Mouse (Mus musculus) heart, embryonic 15.5 days (tissue): Measurements from ENCODE around the gene Aim2. TPM values are rescaled to one million over a fixed set of nuclear protein-coding genes. Genes with fewer than 3 reads are reported as not detected.
"Not testable (repeated sequence)": the region's sequence is repeated elsewhere in the genome, so short reads cannot be mapped to it uniquely, and the experiment has no call there.

Source experiments
- ATAC-seq: fragments of 200-750 bp; cut with Nextera tagmentation; replicated peaks from 2 replicates; pipeline ENCODE4 v1.8.0; 2017; ENCODE audit warnings: low read depth, moderate TSS enrichment; ENCODE audit not compliant: insufficient number of reproducible peaks, insufficient read depth, low FRiP score
- H3K27ac ChIP-seq: fragments of 300-500 bp; sonication (generic); 2 replicates; pipeline ENCODE4 v1.5.1; 2015; ENCODE audit warnings: mild to moderate bottlenecking, inconsistent platforms
- H3K27me3 ChIP-seq: fragments of 300-500 bp; sonication (generic); 2 replicates; pipeline ENCODE4 v1.6.1; 2015; ENCODE audit warnings: inconsistent platforms
- H3K36me3 ChIP-seq: fragments of 300-500 bp; sonication (generic); 2 replicates; pipeline ENCODE4 v1.6.1; 2015; ENCODE audit warnings: mild to moderate bottlenecking, inconsistent platforms
- H3K4me1 ChIP-seq: fragments of 300-500 bp; sonication (generic); replicated peaks from 2 replicates; pipeline ENCODE4 v1.6.1; 2015; ENCODE audit warnings: inconsistent platforms
- H3K4me2 ChIP-seq: fragments of 300-500 bp; sonication (generic); 2 replicates; pipeline ENCODE4 v1.6.1; 2015; ENCODE audit warnings: inconsistent platforms, mild to moderate bottlenecking, moderate library complexity
- H3K4me3 ChIP-seq: fragments of 300-500 bp; sonication (generic); 2 replicates; pipeline ENCODE4 v1.5.1; 2015; ENCODE audit warnings: mild to moderate bottlenecking, inconsistent platforms
- H3K9ac ChIP-seq: fragments of 300-500 bp; sonication (generic); 2 replicates; pipeline ENCODE4 v1.6.1; 2015; ENCODE audit warnings: mild to moderate bottlenecking, inconsistent platforms
- H3K9me3 ChIP-seq: fragments of 300-500 bp; sonication (generic); replicated peaks from 2 replicates; pipeline ENCODE4 v1.6.1; 2016; ENCODE audit warnings: inconsistent platforms
- WGBS: fragments of 180-500 bp; shearing (Covaris S2); methylation state at CpG from one replicate; pipeline ENCODE4 v1.1.7; 2015; ENCODE audit warnings: mixed read lengths; 5-methylcytosine and 5-hydroxymethylcytosine counted together
- polyA plus RNA-seq: library from polyadenylated mRNA; unstranded; fragments of >200 nt; fragmentation: Nextera tagmentation; extraction: Ambion mirVana; gene quantifications from 2 replicates; pipeline ENCODE4 v1.2.1, GENCODE M21; 2015

Aim2 gene
- polyA plus RNA-seq: 1.1 and 2.7 TPM in 2 replicates

DNA sequence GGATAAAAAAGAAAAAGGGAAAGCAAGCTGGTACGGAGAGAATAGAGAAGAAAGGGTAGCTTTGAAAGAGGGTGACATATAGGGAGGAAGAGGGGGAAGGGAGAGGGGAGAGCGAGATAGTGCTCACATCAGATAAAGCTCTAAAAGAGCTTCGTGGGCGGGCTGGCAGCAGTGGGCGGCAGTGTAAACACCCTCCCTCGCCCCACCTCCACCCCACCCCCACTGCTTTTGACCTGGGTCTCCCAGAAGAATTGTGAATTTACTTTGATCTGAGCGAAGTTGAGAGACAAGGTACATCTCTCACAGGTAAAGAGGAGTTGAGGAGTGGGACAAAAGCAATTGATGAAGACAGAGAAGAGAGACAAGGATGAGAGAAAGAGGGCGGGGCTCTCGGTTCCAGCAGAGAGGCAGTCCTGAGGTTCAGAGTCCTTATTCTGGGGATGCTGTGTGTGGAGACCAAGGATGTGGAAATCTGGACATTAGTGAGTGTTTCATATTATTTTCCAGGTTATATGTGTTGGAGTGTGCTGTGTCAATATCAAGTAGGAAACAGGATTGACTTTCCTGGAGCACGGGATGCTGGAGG, at the start of gene Aim2:
Aim2 (plus strand) TSS at position 508 of the 586 bp plus-strand sequence.
- WGBS: 12% methylated on average over 10 of the region's 10 CpGs
- H3K4me3 ChIP-seq: peak within 1 kb of the TSS; percentile 36
- no peak for ATAC-seq
- H3K36me3 ChIP-seq: no peaks in the 10 kb centered on the region
- H3K9me3 ChIP-seq: no peaks in the 10 kb centered on the region
- H3K9ac ChIP-seq: no peak within 1 kb of the TSS
- peaks cover 11% of the 10 kb centered on the region for H3K4me1 ChIP-seq
- H3K4me2 ChIP-seq: peak within 1 kb of the TSS; percentile 60
- H3K27me3 ChIP-seq: no peaks in the 10 kb centered on the region
- no peak within 1 kb of the TSS for H3K27ac ChIP-seq

- H3K4me3 ChIP-seq, ATAC-seq: not testable (repeated sequence)
- WGBS: 39% methylated on average over 3 of the region's 3 CpGs
These were observed 47.9 kb upstream of the Aim2 start for GRCm38 (mm10) chr1:173302795-173303194.

GRCm38 (mm10) chr1:173313535-173314050, 37.1 kb upstream of the Aim2 start:
- H3K27me3 ChIP-seq, H3K4me1 ChIP-seq, H3K4me3 ChIP-seq, H3K9ac ChIP-seq, H3K36me3 ChIP-seq, H3K9me3 ChIP-seq, H3K27ac ChIP-seq, ATAC-seq, H3K4me2 ChIP-seq: not testable (repeated sequence)
- WGBS: 62% methylated on average over 7 of the region's 7 CpGs

More at GRCm38 (mm10) chr1:173302795-173303194, 47.9 kb upstream of the Aim2 start:
- not testable (repeated sequence) for H3K27me3 ChIP-seq, H3K36me3 ChIP-seq, H3K4me1 ChIP-seq, H3K4me2 ChIP-seq, H3K9ac ChIP-seq, H3K9me3 ChIP-seq, H3K27ac ChIP-seq

DNA sequence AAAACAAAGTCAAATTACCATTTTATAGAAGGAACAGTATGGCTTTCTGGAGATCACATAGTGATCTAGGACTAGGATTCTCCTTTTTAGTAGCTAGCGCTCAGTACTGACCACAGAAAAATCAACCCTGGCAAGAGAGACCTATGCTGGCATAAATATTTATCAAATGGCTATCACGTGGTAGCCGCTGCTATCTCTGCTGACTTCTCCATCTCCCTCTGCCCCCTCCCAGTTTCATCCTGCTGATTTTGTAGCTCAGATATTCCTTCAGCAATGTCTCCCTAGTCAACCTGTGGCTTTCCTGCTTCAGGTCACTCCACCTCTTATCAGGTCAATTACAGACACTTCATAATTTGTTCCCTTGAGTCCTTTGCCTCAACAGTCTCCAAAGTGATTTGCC, 35.0 kb upstream of the Aim2 start:
- 68% methylated on average over 3 of the region's 3 CpGs for WGBS
- no peaks in the 10 kb centered on the region for H3K27me3 ChIP-seq
- H3K4me2 ChIP-seq: no peak overlapping the region
- H3K9ac ChIP-seq: no peak overlapping the region
- H3K9me3 ChIP-seq: no peaks in the 10 kb centered on the region
- H3K27ac ChIP-seq: no peak overlapping the region
- H3K36me3 ChIP-seq: no peaks in the 10 kb centered on the region
- H3K4me3 ChIP-seq: no peak overlapping the region
- ATAC-seq: no peak
- H3K4me1 ChIP-seq: no peaks in the 10 kb centered on the region

- H3K27ac ChIP-seq: no peak overlapping the region
- no peaks in the 10 kb centered on the region for H3K36me3 ChIP-seq
- H3K4me2 ChIP-seq: no peak overlapping the region
- no peak overlapping the region for H3K4me3 ChIP-seq
- no peak for ATAC-seq
- H3K9ac ChIP-seq: no peak overlapping the region
- H3K9me3 ChIP-seq: no peaks in the 10 kb centered on the region
- 70% methylated on average over 2 of the region's 2 CpGs for WGBS
- no peaks in the 10 kb centered on the region for H3K4me1 ChIP-seq
- no peaks in the 10 kb centered on the region for H3K27me3 ChIP-seq
These were observed 32.7 kb upstream of the Aim2 start for GRCm38 (mm10) chr1:173317925-173318477.

DNA sequence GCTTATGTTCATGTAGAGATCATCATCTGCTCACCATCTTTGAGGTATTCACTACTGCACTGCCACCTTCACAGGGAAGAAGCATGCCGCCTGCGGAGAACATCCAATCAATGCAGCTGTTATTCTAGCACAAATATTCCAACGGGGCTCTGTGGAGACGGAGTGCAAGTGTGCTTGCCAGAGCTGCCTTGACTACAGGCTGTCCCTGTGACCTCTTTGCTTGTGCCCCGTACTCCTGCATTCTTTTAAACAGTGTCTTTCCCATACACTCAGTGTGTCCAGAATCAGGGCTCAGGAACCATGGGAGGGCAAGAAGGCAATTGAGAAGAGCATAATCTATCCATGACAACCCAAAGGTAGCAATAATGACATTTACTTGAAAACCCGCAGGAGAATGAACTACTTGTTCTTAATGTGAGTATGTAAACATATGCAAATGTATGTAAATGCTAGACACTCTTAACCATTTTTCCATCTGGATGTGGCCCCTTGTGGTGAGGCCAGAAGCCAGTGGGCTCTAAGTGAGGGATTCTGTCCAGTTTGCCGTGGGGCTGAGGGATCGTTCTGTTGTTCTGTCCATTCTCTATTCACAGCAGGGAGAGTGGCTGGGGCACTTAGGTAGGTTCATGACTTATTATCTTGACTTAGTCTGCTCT, 29.0 kb upstream of the Aim2 start:
- H3K9me3 ChIP-seq: no peaks in the 10 kb centered on the region
- no peak overlapping the region for H3K27ac ChIP-seq
- H3K4me3 ChIP-seq: no peak overlapping the region
- no peak for ATAC-seq
- no peak overlapping the region for H3K9ac ChIP-seq
- H3K27me3 ChIP-seq: no peaks in the 10 kb centered on the region
- 73% methylated on average over 8 of the region's 8 CpGs for whole genome bisulfite sequencing
- H3K4me1 ChIP-seq: no peaks in the 10 kb centered on the region
- H3K36me3 ChIP-seq: no peaks in the 10 kb centered on the region
- no peak overlapping the region for H3K4me2 ChIP-seq

DNA sequence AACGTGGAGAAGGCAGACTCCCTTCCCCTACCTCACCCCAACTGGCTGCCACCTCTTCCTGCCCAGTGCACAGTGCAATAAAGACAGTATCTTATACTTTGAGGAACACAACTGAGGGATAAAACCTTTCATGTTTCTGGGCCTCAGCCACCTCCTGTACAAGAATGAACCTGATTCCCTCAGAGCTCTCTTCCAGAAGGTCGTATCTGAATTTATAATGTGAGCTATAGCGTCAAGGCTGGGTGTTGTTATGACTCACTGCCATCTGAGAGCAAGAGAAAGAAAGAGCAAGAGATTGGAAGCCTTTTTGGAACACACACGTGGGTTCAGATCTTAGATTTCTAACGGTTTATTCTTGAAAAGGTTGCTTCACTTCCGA, 28.4 kb upstream of the Aim2 start:
- H3K4me2 ChIP-seq: no peak overlapping the region
- 62% methylated on average over 6 of the region's 6 CpGs for WGBS
- no peaks in the 10 kb centered on the region for H3K4me1 ChIP-seq
- H3K9ac ChIP-seq: no peak overlapping the region
- no peak overlapping the region for H3K4me3 ChIP-seq
- ATAC-seq: no peak
- H3K27ac ChIP-seq: no peak overlapping the region
- H3K36me3 ChIP-seq: no peaks in the 10 kb centered on the region
- H3K9me3 ChIP-seq: no peaks in the 10 kb centered on the region
- no peaks in the 10 kb centered on the region for H3K27me3 ChIP-seq

DNA sequence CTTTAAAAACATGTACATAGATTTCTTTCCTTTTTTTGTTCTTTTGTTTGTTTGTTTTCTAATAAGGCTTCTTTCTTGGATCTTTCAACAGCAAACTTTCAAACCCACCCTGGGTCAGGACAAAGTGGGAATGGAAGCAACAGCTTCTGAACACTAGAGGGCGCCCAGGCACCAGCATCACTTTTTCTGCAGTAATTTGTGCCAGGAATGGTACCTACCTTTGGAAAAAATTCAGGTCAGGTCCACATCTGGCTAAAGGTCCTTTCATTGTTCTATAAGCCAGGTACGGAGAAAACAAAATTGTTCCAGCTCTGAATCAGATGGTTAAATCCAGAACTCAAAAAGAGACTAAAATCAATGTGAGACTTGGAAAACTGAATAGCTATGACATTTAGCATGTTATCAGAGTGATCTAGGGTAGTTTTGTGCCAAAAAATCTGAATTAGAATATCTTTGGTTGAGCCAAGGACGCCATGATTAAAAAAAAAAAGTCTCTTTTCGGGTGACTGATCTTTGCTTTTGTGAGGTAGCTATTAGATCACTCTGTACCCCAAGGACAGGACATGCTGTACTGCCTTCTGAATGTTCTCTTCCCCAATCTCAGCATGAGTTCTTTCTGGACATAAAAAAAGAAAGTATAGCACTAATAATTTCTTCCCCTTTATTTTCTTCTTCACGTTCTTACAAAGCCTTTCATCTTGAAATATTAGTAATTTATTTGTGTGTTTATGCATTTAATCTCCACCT, 26.7 kb upstream of the Aim2 start:
- Histone ChIP-seq H3K9ac (no peak overlapping the region), H3K27ac (no peak overlapping the region), H3K9me3 (no peaks in the 10 kb centered on the region), H3K4me2 (no peak overlapping the region), H3K27me3 (no peaks in the 10 kb centered on the region), H3K4me1 (peaks cover 2% of the 10 kb centered on the region), H3K36me3 (no peaks in the 10 kb centered on the region), H3K4me3 (no peak overlapping the region)
- WGBS: 28% methylated on average over 5 of the region's 5 CpGs
- no peak for ATAC-seq

- Histone ChIP-seq H3K36me3 (no peaks in the 10 kb centered on the region), H3K27me3 (no peaks in the 10 kb centered on the region), H3K4me1 (peaks cover 5% of the 10 kb centered on the region), H3K4me2 (no peak overlapping the region), H3K4me3 (no peak overlapping the region), H3K9ac (no peak overlapping the region), H3K27ac (no peak overlapping the region), H3K9me3 (no peaks in the 10 kb centered on the region)
- WGBS: 57% methylated on average over 4 of the region's 4 CpGs
- no peak for ATAC-seq
These were observed 25.7 kb upstream of the Aim2 start for GRCm38 (mm10) chr1:173324961-173325360.

DNA sequence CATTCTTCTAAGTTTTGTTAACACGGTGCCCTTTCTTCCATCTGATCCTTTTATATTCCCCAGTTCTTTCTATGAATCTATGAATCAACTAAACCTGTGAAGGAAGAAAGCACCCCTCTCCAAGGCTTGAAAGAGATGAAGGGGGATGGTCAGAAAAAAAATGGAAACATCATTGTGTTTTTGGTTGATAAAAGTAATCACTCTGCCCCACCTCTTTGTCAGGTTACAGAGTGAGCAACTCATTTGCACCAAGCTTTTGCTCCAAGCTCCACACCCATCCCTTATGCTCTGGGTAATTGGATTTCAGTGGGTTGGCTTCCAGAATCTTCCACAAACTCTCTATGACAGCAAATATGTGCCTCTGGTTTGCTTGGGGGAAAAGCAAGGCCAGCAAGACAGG, 25.3 kb upstream of the Aim2 start:
- Histone ChIP-seq H3K4me1 (peaks cover 5% of the 10 kb centered on the region), H3K4me3 (no peak overlapping the region), H3K27me3 (no peaks in the 10 kb centered on the region), H3K36me3 (no peaks in the 10 kb centered on the region), H3K4me2 (no peak overlapping the region), H3K27ac (no peak overlapping the region), H3K9ac (no peak overlapping the region), H3K9me3 (no peaks in the 10 kb centered on the region)
- 84% methylated on average over 1 of the region's 1 CpGs for WGBS
- no peak for ATAC-seq

GRCm38 (mm10) chr1:173326552-173326951, 24.1 kb upstream of the Aim2 start:
- Histone ChIP-seq H3K4me2 (no peak overlapping the region), H3K27ac (no peak overlapping the region), H3K9ac (no peak overlapping the region), H3K4me3 (no peak overlapping the region), H3K27me3 (no peaks in the 10 kb centered on the region), H3K36me3 (no peaks in the 10 kb centered on the region), H3K4me1 (peaks cover 5% of the 10 kb centered on the region), H3K9me3 (no peaks in the 10 kb centered on the region)
- WGBS: 66% methylated on average over 1 of the region's 1 CpGs
- ATAC-seq: no peak
